ENCODE assay signal across 27 mouse cellular contexts in genomic region chr8:48754959-48755358, GRCm38 (mm10).
DNase-seq lines count a peak whose midpoint lies in the region; ATAC-seq and TF ChIP-seq lines count a peak whose summit lies in the region.
"Had no signal": no experiment of that assay in that cellular context is flagged by ENCODE, and none has a peak within 500 bp of the region (broad histone marks: within the 10 kb centered on the region; RNA-seq: fewer than 3 reads in every experiment).

No protein-coding gene starts in this region.

- 37% methylated on average over 2 of the region's 2 CpGs for WGBS in forebrain, embryonic 13.5 days
- WGBS in forebrain, embryonic 12.5 days: 64% methylated on average over 2 of the region's 2 CpGs
- 76% methylated on average over 2 of the region's 2 CpGs for WGBS in heart, adult 2 months
- 80% methylated on average over 2 of the region's 2 CpGs for WGBS in heart, postnatal 0 days
- 69% methylated on average over 2 of the region's 2 CpGs for WGBS in liver, embryonic 16.5 days (ENCODE audit: insufficient replicate concordance)

- no peak for DNase-seq in heart, adult 2 months
- no peak for DNase-seq in heart, adult 18-20 months
- no peak for DNase-seq in heart, postnatal 0 days (ENCODE audit: low spot score)
- no peak for DNase-seq in heart, adult 9 months (ENCODE audit: low spot score in 2 of 2)
- no peak for DNase-seq in liver
- DNase-seq: adrenal gland, adult 2 months; adrenal gland, postnatal 36 days; cerebellum, adult 2 months; cerebellum, postnatal 14 days; lung, postnatal 36 days; right cerebral cortex, postnatal 4 days; thymus, adult 18-20 months; thymus, postnatal 25 days had no signal

- intact Hi-C loops in heart, adult 2 months (cut with DNase I): loop anchor here (5.0 kb wide), 1 partner anchor 63 kb away; no protein-coding TSS in a partner anchor

- H3K27ac ChIP-seq in forebrain, embryonic 13.5 days: 0 out of 2 replicates have a peak overlapping the region, but pooled peaks have one; percentile 2
- no peak overlapping the region for H3K27ac ChIP-seq in forebrain, embryonic 12.5 days
- peak overlapping the region; percentile 15; the same call in 1 of the 2 replicates for H3K27ac ChIP-seq in heart, adult 2 months
- H3K27ac ChIP-seq in heart, postnatal 0 days (ENCODE audit: low read depth): peak overlapping the region; percentile 82
- no peak overlapping the region for H3K27ac ChIP-seq in liver, embryonic 16.5 days (ENCODE audit: low read length)
- H3K27ac ChIP-seq: hindbrain, embryonic 12.5 days; hindbrain, postnatal 0 days; limb, embryonic 13.5 days; liver, embryonic 15.5 days; midbrain, embryonic 12.5 days; neural tube, embryonic 13.5 days; stomach, postnatal 0 days had no signal

- no peak for TF ChIP-seq CTCF in heart, adult 2 months (IDR thresholded peaks at IDR 0.05)
- TF ChIP-seq CTCF in heart, postnatal 0 days (IDR thresholded peaks at IDR 0.05; ENCODE audit: low read depth): no peak

- H3K9me3 ChIP-seq in forebrain, embryonic 13.5 days (replicated peaks): no peaks in the 10 kb centered on the region; the same call in 1 of the 2 replicates
- H3K9me3 ChIP-seq in forebrain, embryonic 12.5 days: no peaks in the 10 kb centered on the region
- no peaks in the 10 kb centered on the region for H3K9me3 ChIP-seq in heart, postnatal 0 days (replicated peaks; ENCODE audit: control insufficient read depth, low read length)
- no peaks in the 10 kb centered on the region for H3K9me3 ChIP-seq in liver, embryonic 16.5 days (replicated peaks; ENCODE audit: control insufficient read depth, low read length)
- H3K9me3 ChIP-seq: hindbrain, embryonic 12.5 days; limb, embryonic 13.5 days; liver, embryonic 15.5 days; midbrain, embryonic 12.5 days had no signal

- no peak overlapping the region for H3K9ac ChIP-seq in forebrain, embryonic 13.5 days
- no peak overlapping the region for H3K9ac ChIP-seq in forebrain, embryonic 12.5 days
- H3K9ac ChIP-seq in heart, adult 2 months (ENCODE audit: low read depth, low read length): no peak overlapping the region
- H3K9ac ChIP-seq in heart, postnatal 0 days (replicated peaks; ENCODE audit: low read depth, low read length): no peak overlapping the region
- H3K9ac ChIP-seq in liver, embryonic 16.5 days (ENCODE audit: low read depth, low read length): no peak overlapping the region
- H3K9ac ChIP-seq: hindbrain, embryonic 12.5 days; limb, embryonic 13.5 days; liver, embryonic 15.5 days; midbrain, embryonic 12.5 days; neural tube, embryonic 13.5 days had no signal

- H3K4me3 ChIP-seq in forebrain, embryonic 13.5 days: no peak overlapping the region
- no peak overlapping the region for H3K4me3 ChIP-seq in forebrain, embryonic 12.5 days (replicated peaks)
- no peak overlapping the region for H3K4me3 ChIP-seq in heart, adult 2 months
- no peak overlapping the region for H3K4me3 ChIP-seq in heart, postnatal 0 days (ENCODE audit: low read depth, low read length)
- no peak overlapping the region for H3K4me3 ChIP-seq in liver, embryonic 16.5 days (ENCODE audit: low read depth, low read length)
- H3K4me3 ChIP-seq: erythroblast, embryonic 14.5 days; hindbrain, embryonic 12.5 days; limb, embryonic 13.5 days; liver, embryonic 15.5 days; megakaryocyte, embryonic 14.5 days; midbrain, embryonic 12.5 days; neural tube, embryonic 13.5 days had no signal

- TF ChIP-seq POLR2A in heart, adult 2 months (IDR thresholded peaks at IDR 0.05; ENCODE audit: insufficient read depth, low read depth, low read length): no peak

- 0 out of 2 replicates have a peak overlapping the region, but pooled peaks have one; percentile 6 for H3K4me2 ChIP-seq in forebrain, embryonic 13.5 days
- H3K4me2 ChIP-seq in forebrain, embryonic 12.5 days: no peak overlapping the region
- H3K4me2 ChIP-seq in heart, postnatal 0 days (ENCODE audit: low read depth, low read length): no peak overlapping the region
- H3K4me2 ChIP-seq in liver, embryonic 16.5 days (ENCODE audit: low read depth, low read length): no peak overlapping the region
- H3K4me2 ChIP-seq: hindbrain, embryonic 12.5 days; limb, embryonic 13.5 days; liver, embryonic 15.5 days; midbrain, embryonic 12.5 days; neural tube, embryonic 13.5 days had no signal

- TF ChIP-seq EP300 in heart, adult 2 months (IDR thresholded peaks at IDR 0.05; ENCODE audit: insufficient read depth, low read depth, low read length): no peak
- no peak for TF ChIP-seq EP300 in heart, postnatal 0 days (IDR thresholded peaks at IDR 0.05; ENCODE audit: low read depth)

- peaks cover 17% of the 10 kb centered on the region for H3K4me1 ChIP-seq in forebrain, embryonic 13.5 days
- peaks cover 7% of the 10 kb centered on the region for H3K4me1 ChIP-seq in forebrain, embryonic 12.5 days
- no peaks in the 10 kb centered on the region; the same call in 1 of the 2 replicates for H3K4me1 ChIP-seq in heart, adult 2 months (ENCODE audit: control insufficient read depth, insufficient read depth, low read length)
- peaks cover 16% of the 10 kb centered on the region for H3K4me1 ChIP-seq in heart, postnatal 0 days (ENCODE audit: control insufficient read depth, insufficient read depth)
- no peaks in the 10 kb centered on the region for H3K4me1 ChIP-seq in liver, embryonic 16.5 days (ENCODE audit: control insufficient read depth, low read depth, low read length)
- H3K4me1 ChIP-seq: liver, embryonic 15.5 days; megakaryocyte, embryonic 14.5 days; neural tube, embryonic 13.5 days had no signal

- H3K36me3 ChIP-seq in forebrain, embryonic 13.5 days (ENCODE audit: poor library complexity, severe bottlenecking): no peaks in the 10 kb centered on the region
- H3K36me3 ChIP-seq in forebrain, embryonic 12.5 days (replicated peaks): no peaks in the 10 kb centered on the region
- no peaks in the 10 kb centered on the region for H3K36me3 ChIP-seq in heart, adult 2 months (ENCODE audit: control insufficient read depth, insufficient read depth, low read length)
- no peaks in the 10 kb centered on the region for H3K36me3 ChIP-seq in heart, postnatal 0 days (replicated peaks; ENCODE audit: control insufficient read depth, insufficient read depth, low read length)
- H3K36me3 ChIP-seq in liver, embryonic 16.5 days (ENCODE audit: control insufficient read depth, insufficient read depth): no peaks in the 10 kb centered on the region
- H3K36me3 ChIP-seq: hindbrain, embryonic 12.5 days; limb, embryonic 13.5 days; liver, embryonic 15.5 days; midbrain, embryonic 12.5 days; neural tube, embryonic 13.5 days had no signal

- no peak for ATAC-seq in forebrain, embryonic 13.5 days
- ATAC-seq in forebrain, embryonic 12.5 days (ENCODE audit: low FRiP score): no peak
- ATAC-seq in heart, postnatal 0 days (ENCODE audit: insufficient read depth, low read depth): no peak
- 0 out of 2 replicates have a peak, but pooled peaks have one; percentile 37 for ATAC-seq in liver, embryonic 16.5 days (ENCODE audit: low read depth)
- ATAC-seq: activated CD4-positive, CD25-positive, alpha-beta regulatory T cell, adult 4 months had no signal

- no peaks in the 10 kb centered on the region for H3K79me2 ChIP-seq in heart, adult 2 months (replicated peaks; ENCODE audit: control insufficient read depth, insufficient read depth, low read length)

- no peaks in the 10 kb centered on the region for H3K27me3 ChIP-seq in forebrain, embryonic 13.5 days
- no peaks in the 10 kb centered on the region for H3K27me3 ChIP-seq in forebrain, embryonic 12.5 days
- no peaks in the 10 kb centered on the region for H3K27me3 ChIP-seq in heart, adult 2 months (ENCODE audit: control insufficient read depth, insufficient read depth, low read length)
- H3K27me3 ChIP-seq in heart, postnatal 0 days (ENCODE audit: control insufficient read depth, insufficient read depth, low read length): no peaks in the 10 kb centered on the region
- no peaks in the 10 kb centered on the region for H3K27me3 ChIP-seq in liver, embryonic 16.5 days (ENCODE audit: control insufficient read depth, insufficient read depth, low read depth, low read length)
- H3K27me3 ChIP-seq: CH12.LX; hindbrain, embryonic 12.5 days; limb, embryonic 13.5 days; liver, embryonic 15.5 days; megakaryocyte, embryonic 14.5 days; midbrain, embryonic 12.5 days; neural tube, embryonic 13.5 days had no signal

Comparison
In these comparisons a context has a peak if more than half of its experiments do, and no peak if none do; other contexts are left out.
1. H3K27ac ChIP-seq: peak in forebrain, embryonic 13.5 days (single experiment), heart, adult 2 months (single experiment) and heart, postnatal 0 days (single experiment); none in forebrain, embryonic 12.5 days (single experiment) and liver, embryonic 16.5 days (single experiment).